Mouse (Mus musculus): Measurements from ENCODE around the gene Ablim2.

Gene Ablim2

GRCm38 (mm10) chr5:35918387-35918786 is 160.7 kb downstream of the Ablim2 start:
- in situ Hi-C loops (cut with MboI; ENCODE audit: low pct_unique_long_range_greater_than_20kb in 1 of 2, low sequenced_read_pairs in 2 of 2, unreplicated experiment in 1 of 2): no loop called here

- in situ Hi-C loops (cut with MboI; ENCODE audit: low pct_unique_long_range_greater_than_20kb in 1 of 2, low sequenced_read_pairs in 2 of 2, unreplicated experiment in 1 of 2): no loop called here
Observed at GRCm38 (mm10) chr5:35920076-35920475, 162.4 kb downstream of the Ablim2 start.

GRCm38 (mm10) chr5:35920557-35920956 is 162.9 kb downstream of the Ablim2 start:
- in situ Hi-C loops (cut with MboI; ENCODE audit: low pct_unique_long_range_greater_than_20kb in 1 of 2, low sequenced_read_pairs in 2 of 2, unreplicated experiment in 1 of 2): no loop called here

- in situ Hi-C loops (cut with MboI; ENCODE audit: low pct_unique_long_range_greater_than_20kb in 1 of 2, low sequenced_read_pairs in 2 of 2, unreplicated experiment in 1 of 2): no loop called here
Observed at GRCm38 (mm10) chr5:35921141-35921540, 163.5 kb downstream of the Ablim2 start.

- in situ Hi-C loops (cut with MboI; ENCODE audit: low pct_unique_long_range_greater_than_20kb in 1 of 2, low sequenced_read_pairs in 2 of 2, unreplicated experiment in 1 of 2): no loop called here
Observed at GRCm38 (mm10) chr5:35921595-35922254, 164.0 kb downstream of the Ablim2 start.

- in situ Hi-C loops (cut with MboI; ENCODE audit: low pct_unique_long_range_greater_than_20kb in 1 of 2, low sequenced_read_pairs in 2 of 2, unreplicated experiment in 1 of 2): no loop called here
Observed at GRCm38 (mm10) chr5:35923448-35923847, 165.8 kb downstream of the Ablim2 start.

GRCm38 (mm10) chr5:35925171-35925634 is 167.5 kb downstream of the Ablim2 start:
- in situ Hi-C loops (cut with MboI; ENCODE audit: low pct_unique_long_range_greater_than_20kb in 1 of 2, low sequenced_read_pairs in 2 of 2, unreplicated experiment in 1 of 2): no loop called here

- in situ Hi-C loops (cut with MboI; ENCODE audit: low pct_unique_long_range_greater_than_20kb in 1 of 2, low sequenced_read_pairs in 2 of 2, unreplicated experiment in 1 of 2): no loop called here
Observed at GRCm38 (mm10) chr5:35926511-35926910, 168.8 kb downstream of the Ablim2 start.

- in situ Hi-C loops (cut with MboI; ENCODE audit: low pct_unique_long_range_greater_than_20kb in 1 of 2, low sequenced_read_pairs in 2 of 2, unreplicated experiment in 1 of 2): no loop called here
Observed at GRCm38 (mm10) chr5:35931296-35931695, 173.6 kb downstream of the Ablim2 start.

GRCm38 (mm10) chr5:35933059-35933458 is 175.4 kb downstream of the Ablim2 start:
- in situ Hi-C loops (cut with MboI; ENCODE audit: low pct_unique_long_range_greater_than_20kb in 1 of 2, low sequenced_read_pairs in 2 of 2, unreplicated experiment in 1 of 2): no loop called here
